Mouse (Mus musculus) lung, postnatal 0 days (tissue): Measurements from ENCODE around the gene Jak1. TPM values are rescaled to one million over a fixed set of nuclear protein-coding genes. Genes with fewer than 3 reads are reported as not detected.

Experiments used
- ATAC-seq: fragments of 200-750 bp; cut with Nextera tagmentation; 2 replicates; pipeline ENCODE4 v1.8.0; 2017; ENCODE audit warnings: moderate library complexity
- DNase-seq: peaks from one replicate; pipeline ENCODE4 v3.0.0-alpha.2; 2016; ENCODE audit warnings: low spot score
- H3K27ac ChIP-seq: fragments of 300-500 bp; sonication (generic); 2 replicates; pipeline ENCODE4 v1.5.1; 2014; ENCODE audit warnings: antibody characterized with exemption, mild to moderate bottlenecking, low read length, mixed read lengths
- H3K27me3 ChIP-seq: fragments of 300-500 bp; sonication (generic); replicated peaks from 2 replicates; pipeline ENCODE4 v1.6.1; 2014; ENCODE audit warnings: low read length, mixed read lengths; ENCODE audit not compliant: insufficient read depth
- H3K36me3 ChIP-seq: fragments of 300-500 bp; sonication (generic); 2 replicates; pipeline ENCODE4 v1.6.1; 2014; ENCODE audit warnings: low read length, mixed read lengths; ENCODE audit not compliant: insufficient read depth
- H3K4me1 ChIP-seq: fragments of 300-500 bp; sonication (generic); 2 replicates; pipeline ENCODE4 v1.6.1; 2014; ENCODE audit warnings: antibody characterized with exemption, low read depth, low read length, mixed read lengths; ENCODE audit not compliant: insufficient read depth
- H3K4me2 ChIP-seq: fragments of 300-500 bp; sonication (generic); replicated peaks from 2 replicates; pipeline ENCODE4 v1.6.1; 2014; ENCODE audit warnings: low read depth, mild to moderate bottlenecking, low read length, moderate library complexity, mixed read lengths
- H3K4me3 ChIP-seq: fragments of 300-500 bp; sonication (generic); 2 replicates; pipeline ENCODE4 v1.5.1; 2014; ENCODE audit warnings: low read depth, low read length
- H3K9ac ChIP-seq: fragments of 300-500 bp; sonication (generic); replicated peaks from 2 replicates; pipeline ENCODE4 v1.6.1; 2014; ENCODE audit warnings: low read depth, mild to moderate bottlenecking
- H3K9me3 ChIP-seq: fragments of 300-500 bp; sonication (generic); 2 replicates; pipeline ENCODE4 v1.6.1; 2016; ENCODE audit warnings: low read length, mixed read lengths
- CTCF ChIP-seq: IDR thresholded peaks from 2 replicates; pipeline ENCODE4 v1.5.1; 2016; ENCODE audit warnings: antibody characterized with exemption, mild to moderate bottlenecking
- EP300 ChIP-seq: IDR thresholded peaks from 2 replicates; pipeline ENCODE4 v1.6.1; 2016; ENCODE audit warnings: antibody characterized with exemption, mild to moderate bottlenecking, control low read depth
- WGBS: fragments of 180-500 bp; shearing (Covaris S2); extraction: QIAGEN DNeasy Blood & Tissue Kit; methylation state at CpG from one replicate; pipeline ENCODE4 v1.1.7; 2014; 5-methylcytosine and 5-hydroxymethylcytosine counted together
- polyA plus RNA-seq: library from polyadenylated mRNA; unstranded; fragments of >200 nt; fragmentation: Nextera tagmentation; extraction: Ambion mirVana; gene quantifications from 2 replicates; pipeline ENCODE4 v1.2.1, GENCODE M21; 2015

Jak1 gene
- polyA plus RNA-seq, 1 experiment from 2014 or later = 80.0 TPM

- no peaks in the 10 kb centered on the region for H3K36me3 ChIP-seq
- DNase-seq (no peak), ATAC-seq (no peak)
- no peak overlapping the region for H3K9ac ChIP-seq
- H3K4me3 ChIP-seq = no peak overlapping the region
- TF ChIP-seq EP300 (no peak), CTCF (no peak)
- H3K27me3 ChIP-seq = no peaks in the 10 kb centered on the region
- H3K4me2 ChIP-seq = no peak overlapping the region
- no peaks in the 10 kb centered on the region for H3K9me3 ChIP-seq
- 94% methylated on average over 1 of the region's 1 CpGs for WGBS
- H3K4me1 ChIP-seq = peaks cover 4% of the 10 kb centered on the region
- H3K27ac ChIP-seq = no peak overlapping the region
Observed at GRCm38 (mm10) chr4:101235964-101236363, 29.1 kb downstream of the Jak1 start.

- no peak overlapping the region for H3K4me2 ChIP-seq
- H3K27ac ChIP-seq = no peak overlapping the region
- TF ChIP-seq EP300 = no peak
- DNase-seq (no peak), ATAC-seq (no peak; the same call in 1 of the 2 replicates)
- H3K27me3 ChIP-seq = no peaks in the 10 kb centered on the region
- whole genome bisulfite sequencing = 70% methylated on average over 1 of the region's 1 CpGs
- peaks cover 4% of the 10 kb centered on the region for H3K4me1 ChIP-seq
- H3K9me3 ChIP-seq = no peaks in the 10 kb centered on the region
- H3K4me3 ChIP-seq = no peak overlapping the region
- H3K9ac ChIP-seq = no peak overlapping the region
- no peaks in the 10 kb centered on the region for H3K36me3 ChIP-seq
Observed at GRCm38 (mm10) chr4:101234753-101235152, 30.3 kb downstream of the Jak1 start.

- WGBS = 15% methylated on average over 1 of the region's 1 CpGs
- DNase-seq = peak; percentile 91
- Histone ChIP-seq H3K36me3 (no peaks in the 10 kb centered on the region), H3K9ac (no peak overlapping the region), H3K27ac (no peak overlapping the region), H3K4me2 (no peak overlapping the region), H3K4me1 (peaks cover 4% of the 10 kb centered on the region), H3K27me3 (no peaks in the 10 kb centered on the region), H3K9me3 (no peaks in the 10 kb centered on the region), H3K4me3 (no peak overlapping the region)
- ATAC-seq = peak; percentile 96
- TF ChIP-seq CTCF (no peak), EP300 (no peak)
Observed at GRCm38 (mm10) chr4:101234332-101234731, 30.8 kb downstream of the Jak1 start.

GRCm38 (mm10) chr4:101230621-101231020, 34.5 kb downstream of the Jak1 start:
- DNase-seq (no peak), ATAC-seq (no peak)
- Histone ChIP-seq H3K27me3 (no peaks in the 10 kb centered on the region), H3K27ac (no peak overlapping the region), H3K4me1 (peaks cover 4% of the 10 kb centered on the region), H3K9ac (no peak overlapping the region), H3K4me2 (no peak overlapping the region), H3K9me3 (no peaks in the 10 kb centered on the region), H3K4me3 (no peak overlapping the region), H3K36me3 (no peaks in the 10 kb centered on the region)
- WGBS = 86% methylated on average over 2 of the region's 2 CpGs
- TF ChIP-seq CTCF (no peak), EP300 (no peak)

- Histone ChIP-seq H3K9me3 (no peaks in the 10 kb centered on the region), H3K36me3 (no peaks in the 10 kb centered on the region), H3K27me3 (no peaks in the 10 kb centered on the region), H3K9ac (no peak overlapping the region), H3K4me2 (no peak overlapping the region), H3K27ac (no peak overlapping the region), H3K4me3 (no peak overlapping the region), H3K4me1 (peaks cover 5% of the 10 kb centered on the region; the same call in 1 of the 2 replicates)
- ATAC-seq (no peak), DNase-seq (no peak)
- 80% methylated on average over 3 of the region's 3 CpGs for WGBS
- TF ChIP-seq EP300 = no peak
- TF ChIP-seq CTCF = no peak
Observed at GRCm38 (mm10) chr4:101227398-101227797, 37.7 kb downstream of the Jak1 start.

- DNase-seq (peak; percentile 46), ATAC-seq (peak; percentile 49; the same call in 1 of the 2 replicates)
- Histone ChIP-seq H3K27me3 (no peaks in the 10 kb centered on the region), H3K9ac (no peak overlapping the region), H3K9me3 (no peaks in the 10 kb centered on the region), H3K4me2 (no peak overlapping the region), H3K4me1 (peaks cover 5% of the 10 kb centered on the region; the same call in 1 of the 2 replicates), H3K27ac (no peak overlapping the region), H3K4me3 (no peak overlapping the region), H3K36me3 (no peaks in the 10 kb centered on the region)
- 66% methylated on average over 5 of the region's 5 CpGs for WGBS
- TF ChIP-seq CTCF = no peak
- TF ChIP-seq EP300 = no peak
Observed at GRCm38 (mm10) chr4:101225984-101226383, 39.1 kb downstream of the Jak1 start.

- Histone ChIP-seq H3K4me1 (peaks cover 7% of the 10 kb centered on the region; the same call in 1 of the 2 replicates), H3K4me2 (no peak overlapping the region), H3K4me3 (no peak overlapping the region), H3K27me3 (no peaks in the 10 kb centered on the region), H3K9me3 (no peaks in the 10 kb centered on the region), H3K9ac (no peak overlapping the region), H3K36me3 (no peaks in the 10 kb centered on the region), H3K27ac (no peak overlapping the region)
- DNase-seq (peak; percentile 53), ATAC-seq (peak; percentile 56; the same call in 1 of the 2 replicates)
- no peak for TF ChIP-seq EP300
- no peak for TF ChIP-seq CTCF
- WGBS = 39% methylated on average over 2 of the region's 2 CpGs
Observed at GRCm38 (mm10) chr4:101220946-101221345, 44.1 kb downstream of the Jak1 start.
